Mouse (Mus musculus): Measurements from ENCODE around the gene Smim26. TPM values are rescaled to one million over a fixed set of nuclear protein-coding genes. Genes with fewer than 3 reads are reported as not detected.

Gene Smim26
- total RNA-seq, 2 experiments from 2014 or later = 45.1 to 54.0 TPM

GRCm38 (mm10) chr2:144634231-144634630 is 40.4 kb downstream of the Smim26 start:
- intact Hi-C loops (cut with DNase I) = no loop called here
- no peak for DNase-seq (ENCODE audit: low spot score in 2 of 2)

DNA sequence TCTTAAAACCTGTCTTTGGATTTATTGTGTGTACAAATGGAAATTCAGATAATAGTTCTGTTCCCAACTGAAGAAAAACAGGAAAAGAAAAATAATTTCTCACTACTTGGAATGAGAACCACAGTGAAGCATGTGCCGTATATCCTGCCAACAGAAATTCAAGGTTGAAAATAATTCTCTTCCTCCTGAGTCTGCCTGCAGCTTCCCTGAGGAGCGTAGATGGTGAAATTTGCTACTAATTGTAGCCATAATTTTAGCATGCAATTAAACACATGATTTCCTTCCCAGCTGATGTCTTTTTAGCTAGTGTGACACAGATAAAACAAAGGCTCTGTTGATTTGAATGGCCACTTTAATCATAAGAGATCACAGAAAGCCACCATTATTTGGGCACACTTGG is 40.9 kb downstream of the Smim26 start:
- no peak for DNase-seq (ENCODE audit: low spot score in 2 of 2)
- intact Hi-C loops (cut with DNase I) = loop anchor here (5.0 kb wide), 2 partner anchors 233 to 953 kb away; no protein-coding TSS in a partner anchor

DNA sequence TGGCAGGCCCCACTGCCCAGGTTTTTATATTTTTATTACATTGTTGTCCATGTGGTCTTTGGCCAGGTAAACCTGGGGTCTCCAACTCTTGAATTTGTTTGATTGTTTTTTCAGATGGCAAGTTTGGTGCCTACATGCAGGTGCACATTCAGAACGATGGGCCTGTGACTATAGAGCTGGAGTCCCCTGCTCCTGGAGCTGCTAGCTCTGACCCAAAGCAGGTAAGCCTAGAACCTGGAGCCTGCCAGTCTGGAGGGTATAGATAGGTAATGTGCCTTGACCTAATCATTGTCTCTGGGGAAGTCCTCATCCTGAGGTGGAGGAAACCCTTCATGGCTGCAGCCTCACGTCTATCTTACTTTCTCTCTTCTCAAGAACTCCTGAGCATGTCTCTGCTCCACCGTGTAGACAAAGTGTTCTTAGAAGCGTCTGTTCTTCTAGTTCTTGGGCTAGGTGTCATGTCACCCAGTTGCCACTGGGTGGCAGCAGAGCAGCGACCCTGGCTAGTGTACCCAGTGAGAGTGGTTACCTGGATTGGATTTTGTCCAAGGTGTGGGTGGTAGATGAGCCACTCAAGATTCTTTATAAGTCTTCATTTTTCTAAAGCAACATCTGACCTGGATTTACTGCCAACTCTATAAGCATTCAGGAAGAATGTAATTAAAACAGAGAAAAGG is 41.9 kb downstream of the Smim26 start:
- DNase-seq (ENCODE audit: low spot score in 2 of 2) = peak; percentile 50 to 53
- intact Hi-C loops (cut with DNase I) = loop anchor here (5.0 kb wide), 2 partner anchors 232 to 952 kb away; no protein-coding TSS in a partner anchor

DNA sequence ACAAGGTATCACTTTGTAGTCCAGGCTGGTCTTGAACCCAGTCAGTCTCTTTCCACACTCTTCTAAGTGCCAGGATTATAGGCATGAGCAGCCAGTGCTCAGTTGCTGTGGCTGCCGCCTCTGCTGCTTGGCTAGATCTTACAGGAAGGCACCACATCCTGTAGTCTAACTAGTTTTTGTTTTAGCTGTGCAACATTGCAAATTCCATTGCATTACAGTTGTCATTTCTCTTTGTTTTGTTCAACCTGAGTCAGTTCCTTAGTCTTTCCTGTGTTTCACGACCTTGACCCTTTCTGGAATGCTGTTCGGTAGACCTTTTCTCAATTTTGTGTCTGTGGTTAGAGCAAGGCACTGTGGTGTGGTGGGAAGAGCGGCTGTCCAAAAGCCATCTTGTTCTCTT is 43.4 kb downstream of the Smim26 start:
- intact Hi-C loops (cut with DNase I) = loop anchor here (5.0 kb wide), 2 partner anchors 230 to 950 kb away; no protein-coding TSS in a partner anchor

DNA sequence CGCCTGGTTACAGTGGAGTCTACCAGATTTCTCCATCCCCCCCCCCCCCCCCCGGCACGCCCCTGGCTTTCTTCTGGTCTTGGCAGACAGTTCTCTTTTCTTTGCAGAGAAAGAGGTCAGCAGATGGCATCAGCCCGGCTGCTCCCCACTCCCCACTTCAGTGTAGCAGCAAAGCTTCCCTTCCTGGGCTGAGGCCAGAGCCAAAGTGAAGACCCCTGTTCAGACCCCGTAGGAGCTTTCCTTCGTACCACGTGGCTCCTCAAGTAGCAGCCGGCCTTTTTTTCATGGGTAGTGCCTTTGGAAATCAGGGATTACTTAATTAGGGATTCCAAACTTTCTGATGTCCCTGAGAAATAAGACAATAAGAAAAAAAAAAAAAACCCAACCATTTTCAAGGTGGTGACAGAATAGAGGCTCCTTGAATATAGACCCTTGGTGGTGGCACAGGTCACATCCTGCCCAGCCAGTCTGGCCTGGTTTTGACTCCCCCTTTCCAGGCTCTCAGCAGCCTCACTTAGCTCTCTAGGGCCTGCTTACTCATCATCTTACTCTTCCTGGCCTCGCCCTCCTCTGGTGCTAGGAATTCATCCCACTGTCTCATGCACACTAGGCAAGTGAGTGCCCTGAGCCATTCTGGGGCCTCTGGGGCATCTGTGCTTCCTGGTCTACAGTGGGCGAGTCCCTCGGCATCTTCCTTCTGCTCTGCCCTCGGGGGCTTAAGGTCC is 44.0 kb downstream of the Smim26 start:
- intact Hi-C loops (cut with DNase I) = loop anchor here (5.0 kb wide), 2 partner anchors 229 to 949 kb away; no protein-coding TSS in a partner anchor

More for the DNA sequence above, 43.4 kb downstream of the Smim26 start:
- no peak for DNase-seq (ENCODE audit: low spot score in 2 of 2)

GRCm38 (mm10) chr2:144638719-144639118 is 44.9 kb downstream of the Smim26 start:
- DNase-seq (ENCODE audit: low spot score in 2 of 2) = no peak

More for the DNA sequence above, 44.0 kb downstream of the Smim26 start:
- DNase-seq (ENCODE audit: low spot score in 2 of 2) = no peak

DNA sequence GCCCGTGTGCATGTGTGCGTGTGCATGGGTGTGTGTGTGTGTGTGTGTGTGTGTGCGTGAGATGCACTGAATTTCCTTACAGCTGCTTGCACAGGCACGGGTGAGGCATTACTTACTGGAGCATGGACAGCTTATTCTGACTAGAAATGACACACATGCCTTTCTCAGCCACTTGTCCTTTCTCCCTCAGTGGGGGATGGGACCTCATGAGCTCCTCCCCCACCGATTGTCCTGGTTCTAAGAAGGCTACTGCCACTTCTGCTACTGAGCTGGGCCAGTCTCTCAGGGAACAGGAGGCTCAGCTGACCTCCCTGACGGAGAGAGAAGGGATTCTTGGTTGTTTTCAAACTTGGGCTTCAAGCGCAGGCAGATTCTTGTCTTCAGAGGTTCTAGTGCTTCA is 46.2 kb downstream of the Smim26 start:
- DNase-seq (ENCODE audit: low spot score in 2 of 2) = no peak
- intact Hi-C loops (cut with DNase I) = loop anchor here (10.0 kb wide), 1 partner anchor 525 kb away; the partner anchor contains the start of gene Slc24a3

More at GRCm38 (mm10) chr2:144638719-144639118, 44.9 kb downstream of the Smim26 start:
- intact Hi-C loops (cut with DNase I) = loop anchor here (5.0 kb wide), 2 partner anchors 229 to 949 kb away; no protein-coding TSS in a partner anchor

- no peak for DNase-seq (ENCODE audit: low spot score in 2 of 2)
- intact Hi-C loops (cut with DNase I) = loop anchor here (10.0 kb wide), 1 partner anchor 523 kb away; the partner anchor contains the start of gene Slc24a3
Measured at GRCm38 (mm10) chr2:144641991-144642390, 48.1 kb downstream of the Smim26 start.

Small RNAs within 50 kb of the gene (microRNA-seq; reads per million reads assigned to microRNA genes)
- not detected for gene Gm24823

Other genes starting within 250 kb of the Smim26 start
- gene Kat14, start 225.1 kb upstream of the Smim26 start, total RNA-seq (2021) = 10 to 100 TPM; 35.6 to 39.5 TPM
- 1 to 10 TPM; 7.3 to 8.1 TPM for gene Pet117, start 225.1 kb upstream of the Smim26 start, total RNA-seq (2021)
- gene Dzank1, start 66.6 kb upstream of the Smim26 start, total RNA-seq (2021) = 100 to 1,000 TPM; 150 to 152 TPM
- gene Polr3f, start 66.3 kb upstream of the Smim26 start, total RNA-seq (2021) = 10 to 100 TPM; 21.1 to 27.7 TPM
- 10 to 100 TPM; 29.2 to 30.0 TPM for gene Rbbp9, start 43.2 kb upstream of the Smim26 start, total RNA-seq (2021)
- gene Sec23b, start 37.8 kb upstream of the Smim26 start, total RNA-seq (2021) = 10 to 100 TPM; 44.7 to 46.3 TPM
- gene Dtd1, start 5.8 kb downstream of the Smim26 start, total RNA-seq (2021) = 10 to 100 TPM; 57.8 to 70.1 TPM
- not detected for gene Scp2d1, start 229.6 kb downstream of the Smim26 start, total RNA-seq (2021)